Mouse (Mus musculus): Measurements from ENCODE around the gene Sbno2.

Gene Sbno2

DNA sequence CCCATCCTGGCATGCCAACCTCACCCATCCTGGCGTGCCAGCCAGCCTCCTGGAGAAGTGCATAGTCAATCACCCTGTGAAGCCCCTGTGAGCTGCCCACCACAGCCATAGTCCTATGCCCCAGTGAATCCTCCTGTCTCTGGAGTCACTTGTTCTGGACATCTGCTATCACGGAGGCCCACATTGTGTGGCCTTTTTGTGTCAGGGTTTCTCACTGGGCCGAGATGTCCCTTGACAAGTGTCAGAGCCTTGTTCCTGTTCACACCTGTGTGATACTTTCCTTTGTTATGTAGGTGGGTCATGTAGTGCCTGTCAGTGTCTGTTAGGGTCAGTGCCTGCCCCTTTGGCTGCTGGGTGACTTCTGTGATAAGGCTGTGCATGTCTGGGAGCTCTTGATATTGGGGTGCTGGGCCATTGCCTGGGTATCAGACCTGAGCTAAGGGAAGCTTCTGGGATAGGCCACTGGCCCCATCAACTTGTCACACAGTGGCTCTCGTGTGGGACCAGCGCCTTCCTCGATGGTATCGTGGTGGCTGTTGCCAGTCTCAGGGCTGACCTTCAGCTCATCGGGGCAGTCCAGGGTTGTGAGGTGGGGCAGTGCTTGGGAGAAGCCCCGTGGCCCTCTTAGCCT, 18.7 kb upstream of the Sbno2 start:
- DNase-seq (ENCODE audit: low spot score in 2 of 2), result peak in 1 of 2 experiments; percentile 63

DNA sequence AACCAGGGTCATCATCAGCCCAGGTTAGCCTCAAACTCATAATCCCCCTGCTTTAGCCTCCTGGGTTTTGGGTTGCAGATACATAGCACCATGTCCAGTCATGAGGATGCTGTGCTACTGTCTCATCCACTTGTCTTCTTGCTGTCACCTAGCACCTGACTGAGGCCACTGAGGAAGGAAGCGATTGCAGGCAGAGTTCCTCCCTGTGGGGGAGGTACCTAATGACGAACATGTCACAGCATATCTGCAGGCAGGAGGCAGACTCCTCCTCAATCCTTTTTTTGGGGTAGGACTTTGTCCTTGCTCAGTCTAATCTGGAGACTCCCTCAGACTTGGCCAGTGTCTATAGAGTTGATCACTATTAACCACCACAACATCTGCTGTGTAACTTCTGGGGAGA, 16.3 kb upstream of the Sbno2 start:
- no peak for DNase-seq (ENCODE audit: low spot score in 2 of 2)

DNA sequence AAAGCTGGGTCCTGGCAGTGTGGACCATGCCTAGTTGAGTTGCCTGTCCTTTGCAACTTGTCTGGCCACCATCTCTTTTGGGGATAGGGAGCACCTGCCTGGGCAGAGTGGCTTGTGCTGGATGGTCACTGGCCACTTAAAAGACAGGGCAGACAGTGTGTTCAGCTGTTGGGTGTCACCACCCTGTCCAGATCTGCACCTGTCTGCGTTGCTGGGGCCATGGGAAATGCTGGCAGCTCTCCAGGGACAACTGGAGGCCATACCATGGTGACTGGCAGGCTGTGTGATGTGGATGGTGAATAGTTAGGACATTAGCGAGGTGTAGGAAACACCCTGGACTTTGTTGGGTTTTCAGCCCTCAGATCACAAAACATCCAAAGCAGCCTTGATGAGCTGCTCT, 14.8 kb upstream of the Sbno2 start:
- DNase-seq (ENCODE audit: low spot score in 2 of 2), result no peak

DNA sequence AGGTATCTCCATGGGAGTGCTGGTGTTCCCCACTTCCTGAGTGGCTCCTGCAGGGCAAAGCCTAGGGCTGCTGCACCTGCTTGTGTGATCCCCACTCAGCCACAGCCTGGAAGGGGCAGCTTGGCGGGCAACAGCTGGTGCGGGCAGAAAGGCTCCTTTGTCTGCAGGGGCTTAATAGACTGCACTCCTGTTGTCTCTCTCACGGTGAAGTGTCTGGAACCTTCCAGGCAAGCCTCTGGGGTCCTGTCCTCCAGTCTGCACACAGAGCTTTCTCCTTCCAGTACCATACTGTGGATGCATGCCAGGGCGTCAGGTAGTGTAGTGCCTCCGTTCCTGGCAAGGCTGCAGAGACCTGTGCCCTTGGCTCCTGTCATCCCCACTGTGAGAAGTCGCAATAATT, 13.2 kb upstream of the Sbno2 start:
- DNase-seq (ENCODE audit: low spot score in 2 of 2), result no peak

DNA sequence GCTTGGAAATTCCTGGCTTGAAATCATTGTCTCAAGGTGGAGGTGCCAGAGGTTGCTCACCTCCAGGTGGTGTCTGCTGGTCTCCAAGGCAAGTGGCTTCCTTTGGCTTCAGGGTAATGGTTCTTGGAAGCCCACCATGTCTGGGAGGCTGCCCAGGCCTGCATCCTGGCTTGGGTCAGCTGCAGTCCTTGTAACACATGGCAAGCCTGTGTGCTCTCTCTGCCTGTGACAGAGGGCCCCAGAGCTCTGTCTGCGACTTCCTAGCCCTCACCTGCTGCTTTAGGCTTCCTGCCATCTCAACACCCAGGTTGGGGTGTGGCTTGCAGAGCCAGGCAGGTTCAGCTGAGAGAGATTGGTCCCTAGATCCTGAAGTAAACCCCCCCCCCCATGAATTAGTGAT, 12.4 kb upstream of the Sbno2 start:
- DNase-seq (ENCODE audit: low spot score in 2 of 2), result no peak

DNA sequence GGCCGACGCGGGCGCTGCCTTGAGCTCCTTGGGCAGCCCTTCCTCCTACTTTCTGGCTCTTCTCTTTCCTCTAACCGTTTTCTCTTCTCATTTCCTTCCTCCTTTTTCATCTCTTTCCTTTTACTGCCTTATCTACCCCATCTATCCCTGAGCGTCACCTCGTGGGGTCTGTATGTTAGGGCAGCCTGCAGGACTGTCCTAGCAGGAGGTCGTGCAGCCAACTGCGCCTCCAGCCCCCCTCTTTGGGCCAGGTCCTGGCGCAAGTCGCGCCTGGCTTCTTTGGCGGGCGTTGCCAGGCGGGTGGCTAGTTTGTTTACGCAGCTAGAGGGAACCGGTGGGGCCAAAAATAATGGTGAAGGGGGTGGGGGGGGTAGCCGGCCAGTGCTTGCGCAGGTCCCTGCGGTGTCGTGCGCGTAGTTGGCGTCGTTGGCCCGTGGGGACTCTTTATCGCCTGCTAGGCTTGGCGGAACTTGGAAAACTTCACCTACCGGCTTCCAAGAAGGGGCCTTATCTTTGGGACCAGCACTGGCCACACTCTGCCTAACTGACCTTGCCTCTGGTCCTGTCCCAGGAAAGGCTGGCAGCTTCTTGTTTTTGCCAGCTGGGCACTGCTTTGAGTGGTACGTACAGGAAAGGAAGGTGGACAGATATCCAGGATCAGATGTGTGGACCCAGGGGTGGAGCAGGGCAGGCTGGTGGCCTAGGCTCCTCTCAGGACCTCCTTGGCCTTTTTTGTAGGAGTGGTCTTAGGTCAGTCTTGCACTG, 11.7 kb upstream of the Sbno2 start:
- peak; percentile 32 to 48 for DNase-seq (ENCODE audit: low spot score in 2 of 2)

DNA sequence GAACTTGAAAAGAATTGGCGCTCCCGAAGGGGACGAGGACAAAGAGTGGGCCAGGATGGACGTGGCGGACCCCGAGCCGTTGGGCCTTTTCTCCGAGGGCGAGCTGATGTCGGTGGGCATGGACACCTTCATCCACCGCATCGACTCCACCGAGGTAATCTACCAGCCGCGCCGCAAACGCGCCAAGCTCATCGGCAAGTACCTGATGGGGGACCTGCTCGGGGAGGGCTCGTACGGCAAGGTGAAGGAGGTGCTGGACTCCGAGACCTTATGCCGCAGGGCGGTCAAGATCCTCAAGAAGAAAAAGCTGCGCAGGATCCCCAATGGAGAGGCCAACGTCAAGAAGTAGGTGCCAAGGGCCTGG, 11.2 kb upstream of the Sbno2 start:
- DNase-seq (ENCODE audit: low spot score in 2 of 2), result no peak

DNA sequence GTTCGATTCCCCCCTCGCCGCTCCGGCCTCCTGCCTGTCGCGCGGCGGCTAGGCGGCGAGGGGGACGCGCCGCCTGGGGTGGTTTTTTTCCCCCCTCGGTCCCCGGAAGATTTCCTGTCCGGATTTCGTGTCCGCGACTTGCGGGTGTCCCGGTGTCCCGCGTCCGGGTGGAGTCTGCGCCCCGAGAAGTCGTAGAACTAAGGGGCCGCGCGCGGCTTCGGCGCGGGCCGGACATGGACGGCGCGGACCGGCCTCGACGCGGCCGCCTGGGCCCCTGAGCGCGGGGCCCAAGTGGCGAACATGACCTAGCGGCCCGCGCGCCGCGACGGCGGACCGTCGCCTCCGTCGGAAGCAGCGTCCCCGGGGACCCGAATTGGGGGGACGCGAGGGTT, 10.6 kb upstream of the Sbno2 start:
- DNase-seq (ENCODE audit: low spot score in 2 of 2), result no peak

DNA sequence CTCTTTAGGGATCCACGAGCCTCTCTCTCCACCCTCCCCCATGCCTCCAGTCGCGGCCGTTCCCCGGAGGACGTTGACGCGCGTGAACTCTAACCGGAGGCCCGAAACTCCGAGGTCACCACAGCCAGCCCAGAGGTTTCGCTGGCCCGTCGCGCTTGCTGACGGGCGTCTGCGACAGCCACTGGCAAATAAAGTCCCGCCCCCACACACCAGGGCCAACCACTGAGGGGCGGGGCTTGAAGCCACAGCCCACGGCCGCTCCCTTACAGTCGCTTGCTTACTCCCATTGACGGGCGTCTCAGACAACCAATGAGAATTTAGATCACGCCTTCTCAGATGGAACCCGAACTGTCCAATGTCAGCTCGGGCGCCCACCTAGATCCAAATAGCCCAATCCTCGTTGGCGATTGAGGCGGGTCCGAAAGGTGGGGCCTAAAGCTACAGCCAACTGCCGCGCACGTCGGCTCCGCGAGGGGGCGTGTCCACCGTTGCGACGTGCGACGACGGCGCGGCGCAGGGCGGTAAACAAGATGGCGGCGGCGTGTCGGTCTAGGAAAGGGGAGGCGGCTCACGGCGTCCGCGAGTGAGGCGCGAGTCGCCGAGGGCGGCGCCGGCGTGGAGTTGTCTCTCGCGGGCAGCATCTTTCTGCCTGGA, 10.0 kb upstream of the Sbno2 start, which contains the start of gene Stk11:
Stk11 (plus strand) TSS at position 514 of the 654 bp plus-strand sequence.
- DNase-seq (ENCODE audit: low spot score in 2 of 2), result peak; percentile 100

DNA sequence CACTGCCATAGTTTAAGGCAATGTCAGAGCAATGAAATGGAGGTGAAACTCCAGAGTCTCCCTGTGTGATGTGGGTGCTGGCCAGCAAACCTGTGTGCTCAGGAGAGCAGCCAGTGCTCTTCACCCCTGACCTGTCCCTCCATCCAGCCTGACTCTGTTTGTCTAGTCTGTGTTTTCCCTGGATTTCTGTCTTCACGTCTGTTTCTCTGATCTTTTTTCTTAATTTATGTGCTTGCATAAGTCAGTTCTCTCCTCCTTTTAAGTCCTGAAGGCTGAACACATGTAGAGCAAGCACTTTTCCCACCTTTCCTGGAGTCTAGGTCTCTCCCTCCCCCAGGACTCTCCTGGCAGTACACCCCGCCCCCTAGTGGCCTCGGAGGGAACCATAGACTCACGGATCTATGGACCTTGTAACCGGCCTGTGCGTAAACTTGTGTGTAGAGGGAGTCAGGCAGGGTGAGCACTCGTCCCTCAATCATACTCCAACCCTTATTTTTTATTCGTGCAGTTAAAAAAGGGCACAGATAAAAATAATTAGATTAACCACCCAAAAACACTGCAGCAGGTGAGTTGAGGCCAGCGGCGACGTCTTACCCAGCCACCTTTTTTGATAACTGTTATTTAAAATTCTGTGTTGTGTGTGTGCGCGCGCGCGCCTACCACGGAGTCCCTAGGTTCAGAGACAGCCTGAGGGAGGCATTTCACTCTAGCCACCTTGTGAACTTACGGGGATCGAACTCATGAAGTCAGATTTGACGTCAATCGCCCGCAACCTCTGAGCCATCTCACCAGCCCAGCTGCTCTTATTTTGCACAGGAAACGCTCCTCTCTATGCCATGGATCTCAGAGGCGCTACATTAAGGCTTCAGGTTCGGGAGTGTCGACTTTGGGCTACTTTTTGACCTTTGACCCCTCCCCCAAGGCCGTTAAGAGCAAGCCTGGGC, 9.2 kb upstream of the Sbno2 start:
- peak; percentile 87 to 92 for DNase-seq (ENCODE audit: low spot score in 2 of 2)

DNA sequence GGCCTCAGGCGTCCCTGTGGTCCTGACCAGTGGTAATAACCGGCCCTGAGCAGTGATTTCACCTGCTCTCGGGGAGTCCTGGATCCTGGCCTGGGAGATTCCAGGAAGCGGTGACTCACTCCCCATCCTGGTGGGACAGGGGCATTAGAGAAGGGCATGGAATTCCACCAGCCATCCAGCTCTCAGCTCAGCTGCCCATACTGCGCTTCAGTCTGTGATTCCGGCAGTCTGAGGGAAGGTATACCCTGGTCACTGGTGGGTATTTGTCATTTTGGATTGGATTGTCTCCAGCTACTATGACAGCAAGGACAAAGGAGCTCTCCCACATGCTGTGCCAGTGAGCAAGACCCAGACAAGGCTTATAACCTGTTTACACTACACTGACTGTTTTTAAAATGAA, 2.3 kb upstream of the Sbno2 start:
- no peak for DNase-seq (ENCODE audit: low spot score in 2 of 2)

DNA sequence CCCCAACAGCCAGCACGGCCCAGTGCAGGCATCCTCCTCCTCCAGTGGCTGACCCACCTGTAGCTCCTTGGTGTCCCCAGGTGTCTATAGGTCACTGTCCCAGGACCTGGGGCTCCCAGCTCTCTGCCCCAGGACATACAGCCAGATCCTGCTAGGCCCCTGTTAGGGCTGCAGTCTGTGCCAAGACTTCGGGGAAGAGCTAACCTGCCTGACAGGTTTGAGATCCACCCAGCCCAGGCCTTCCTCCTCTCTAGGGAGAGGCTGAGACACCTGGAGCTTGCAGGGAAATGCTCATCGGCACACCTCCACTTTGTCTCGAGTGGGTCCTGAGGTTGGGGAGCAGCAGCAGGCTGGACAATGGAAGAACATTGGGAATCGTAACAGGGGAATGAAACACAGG, 555 bp upstream of the Sbno2 start:
- DNase-seq (ENCODE audit: low spot score in 2 of 2), result no peak

DNA sequence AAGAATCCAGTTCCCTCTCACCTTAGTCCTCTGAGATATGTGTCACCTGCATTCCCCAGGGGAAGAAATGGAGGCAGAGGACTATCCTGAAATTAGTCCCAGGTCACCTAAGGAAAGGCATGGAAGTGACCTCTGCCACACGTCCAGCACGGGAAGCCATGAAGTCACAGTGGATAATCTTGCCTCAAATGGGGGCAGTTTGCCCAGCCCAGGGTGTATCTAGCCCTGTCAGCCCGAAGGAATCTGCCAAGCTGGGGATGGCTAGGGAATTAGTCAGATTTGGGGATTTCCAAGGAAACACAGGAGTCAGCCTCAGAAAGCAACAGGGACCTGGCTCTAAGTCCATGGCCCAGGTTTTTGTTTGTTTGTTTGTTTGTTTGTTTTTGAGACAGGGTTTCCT, 1.2 kb downstream of the Sbno2 start:
- no peak for DNase-seq (ENCODE audit: low spot score in 2 of 2)

DNA sequence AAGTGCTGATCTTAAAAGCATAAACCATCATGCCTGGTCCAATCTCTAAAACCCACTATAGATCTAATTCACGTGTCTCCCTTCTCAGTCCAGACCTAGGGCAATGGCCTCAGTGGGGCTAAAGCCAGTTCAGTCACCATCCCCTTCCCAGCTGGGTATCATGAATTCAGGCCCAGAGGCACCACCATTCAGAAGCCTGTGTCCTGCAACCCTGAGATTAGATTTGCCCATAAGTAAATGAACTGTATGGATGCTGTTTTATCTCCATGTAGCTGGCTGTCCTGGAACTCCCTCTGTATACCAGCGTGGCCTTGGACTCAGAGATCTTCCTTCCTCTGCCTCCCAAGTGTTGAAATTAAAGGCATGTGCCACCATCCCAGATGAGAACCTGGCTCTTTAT, 2.3 kb downstream of the Sbno2 start:
- no peak for DNase-seq (ENCODE audit: low spot score in 2 of 2)

DNA sequence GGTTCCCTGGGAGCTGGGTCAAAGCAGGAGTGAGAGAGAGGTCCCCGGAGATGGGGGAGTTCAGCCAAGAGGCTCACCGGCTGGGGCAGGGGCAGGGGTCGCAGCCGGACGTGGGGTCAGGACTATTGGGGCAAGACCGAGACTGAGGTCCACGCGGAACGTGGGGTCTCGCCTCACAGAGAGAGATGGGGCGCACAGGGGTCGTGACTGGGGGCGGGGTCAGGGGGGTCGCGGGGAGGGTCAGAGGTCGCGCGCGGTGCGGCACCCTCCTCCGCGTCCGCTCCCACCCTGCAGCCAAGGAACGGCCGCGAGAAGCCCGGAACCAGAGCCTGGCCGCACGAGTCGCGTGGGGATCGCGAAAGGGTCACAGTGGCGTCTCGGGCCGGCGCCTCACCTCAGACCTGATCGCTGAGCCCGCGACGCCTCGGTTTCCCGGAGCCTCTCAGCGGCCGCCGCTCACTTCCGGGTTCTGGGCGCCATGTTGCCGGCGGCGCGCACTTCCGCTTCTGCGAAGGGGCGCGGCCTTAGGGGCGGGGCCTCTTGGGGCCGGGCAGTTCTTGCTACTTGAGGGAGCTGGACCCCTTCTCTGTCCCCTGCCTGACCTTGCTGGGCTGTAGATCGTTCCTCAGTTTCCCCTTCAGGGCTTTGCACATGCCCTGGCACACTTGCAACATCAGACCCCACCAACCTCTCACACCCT, 3.0 kb downstream of the Sbno2 start:
- peak; percentile 89 to 91 for DNase-seq (ENCODE audit: low spot score in 2 of 2)

DNA sequence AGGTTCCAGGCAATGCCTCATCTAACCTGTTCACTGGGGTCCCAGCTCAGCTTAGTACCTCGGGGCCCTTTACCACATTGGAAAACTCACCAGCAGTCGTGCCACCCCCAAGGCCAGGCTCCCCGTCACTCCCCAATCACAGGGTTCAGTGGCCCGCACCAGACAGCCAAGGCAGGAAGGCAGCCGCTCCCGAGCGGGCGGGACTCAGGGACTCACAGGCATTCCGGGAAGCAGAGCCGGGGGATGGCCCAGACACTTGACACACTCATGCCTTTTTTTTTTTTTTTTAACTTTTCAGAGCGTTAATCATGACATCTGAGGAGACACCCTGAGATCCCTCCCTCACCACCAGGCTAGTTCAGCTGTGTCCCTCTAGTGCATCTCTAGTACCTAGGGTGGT, 4.4 kb downstream of the Sbno2 start:
- no peak for DNase-seq (ENCODE audit: low spot score in 2 of 2)

DNA sequence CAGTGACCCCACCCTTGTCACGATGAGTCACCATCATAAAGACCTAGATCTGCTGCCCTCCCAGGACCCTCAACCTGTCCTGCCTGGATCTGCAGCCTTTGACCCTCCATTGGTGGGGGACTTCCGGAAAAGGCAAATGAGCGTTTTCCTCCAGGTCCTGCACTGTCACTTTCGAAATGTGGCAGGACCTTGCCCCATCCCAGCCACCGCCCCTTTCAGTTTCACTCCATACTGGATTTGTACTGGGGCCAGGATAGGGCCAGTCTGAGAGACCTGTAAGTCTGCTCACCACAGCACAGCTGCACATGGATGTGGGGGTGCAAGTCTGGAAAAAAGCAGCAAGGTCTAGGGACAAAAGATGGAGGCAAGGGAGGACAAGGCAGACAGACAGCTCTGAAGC, 6.7 kb downstream of the Sbno2 start:
- no peak for DNase-seq (ENCODE audit: low spot score in 2 of 2)

DNA sequence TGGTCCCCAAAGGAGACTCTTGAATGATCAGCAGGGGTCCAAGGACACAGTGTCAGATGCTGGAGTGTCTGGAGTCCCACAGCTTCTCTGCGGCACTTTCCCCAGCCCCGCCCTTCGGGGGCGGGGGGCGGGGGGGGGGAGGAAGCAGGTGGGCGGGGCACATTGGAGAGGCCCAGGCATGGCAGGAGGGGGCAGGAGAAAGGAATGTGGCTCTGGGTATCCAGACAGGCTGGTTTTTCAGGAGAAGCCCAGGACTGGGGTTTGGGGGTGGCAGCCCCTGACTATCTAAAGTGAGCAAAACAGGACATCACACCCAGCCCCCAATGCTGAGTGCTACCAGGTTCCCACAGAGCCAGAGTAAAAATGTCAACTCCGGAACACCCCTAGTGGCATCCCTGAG, 8.1 kb downstream of the Sbno2 start:
- no peak for DNase-seq (ENCODE audit: low spot score in 2 of 2)

DNA sequence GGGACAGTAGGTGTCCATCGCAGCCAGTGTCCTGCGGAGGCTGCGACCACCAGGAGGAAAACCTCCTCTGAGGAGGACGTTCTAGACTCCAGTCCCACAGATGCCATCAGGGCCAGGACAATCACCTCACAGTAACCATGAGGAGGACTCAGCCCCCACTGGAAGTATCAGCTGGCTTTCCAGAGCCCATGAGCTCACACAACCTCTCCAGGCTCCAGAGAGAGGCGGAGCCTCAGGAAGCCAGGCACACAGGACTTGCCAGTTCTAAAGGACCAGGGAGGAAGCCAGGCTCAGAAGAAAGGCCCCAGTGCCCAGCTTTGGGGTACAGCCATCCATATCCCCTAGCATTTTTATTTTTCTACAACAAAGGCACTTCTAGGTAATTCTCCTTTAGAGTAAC, 9.8 kb downstream of the Sbno2 start:
- DNase-seq (ENCODE audit: low spot score in 2 of 2), result no peak

DNA sequence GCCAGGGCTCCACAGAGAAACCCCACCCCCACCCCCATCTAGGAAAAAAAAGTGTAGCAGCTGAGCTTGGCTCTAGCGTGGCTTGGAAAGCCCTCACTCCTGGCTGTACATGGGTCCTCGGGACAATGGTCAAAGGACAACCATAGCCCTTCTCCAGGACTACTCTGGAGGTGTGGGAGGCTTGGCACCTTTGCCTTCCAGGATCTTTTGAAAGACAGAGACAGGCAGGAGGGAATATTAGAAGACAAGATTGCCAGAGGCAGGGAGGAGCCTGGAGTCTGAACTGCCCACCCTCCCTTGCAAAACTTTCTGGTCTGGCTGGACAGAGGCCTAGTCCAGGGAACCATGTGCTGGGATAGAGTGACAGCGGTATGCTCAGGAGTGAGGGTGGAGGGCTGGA, 10.7 kb downstream of the Sbno2 start:
- DNase-seq (ENCODE audit: low spot score in 2 of 2), result no peak

DNA sequence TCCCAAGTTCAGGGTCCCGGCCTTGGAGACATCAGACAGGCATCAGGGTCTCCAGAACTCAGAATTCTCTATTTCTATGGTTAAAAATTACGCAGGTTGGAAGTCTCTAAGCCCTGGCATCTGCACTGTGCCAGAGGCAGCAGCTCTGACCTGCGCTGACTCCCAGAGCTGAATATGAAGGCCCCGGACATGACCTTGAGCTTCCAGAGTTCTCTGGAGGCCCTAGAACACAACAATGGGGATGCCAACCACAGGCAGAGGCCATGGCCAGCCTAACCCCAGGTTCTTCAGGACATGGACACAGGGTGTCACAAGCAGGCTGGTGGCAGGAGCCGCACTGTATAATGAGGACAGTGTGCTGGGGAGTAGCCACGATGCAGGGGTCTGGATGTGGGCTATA, 11.3 kb downstream of the Sbno2 start:
- DNase-seq (ENCODE audit: low spot score in 2 of 2), result no peak

All from spleen, postnatal 36 days (tissue).